8 mouse cellular contexts compared by ENCODE assay signal in the genomic region with DNA sequence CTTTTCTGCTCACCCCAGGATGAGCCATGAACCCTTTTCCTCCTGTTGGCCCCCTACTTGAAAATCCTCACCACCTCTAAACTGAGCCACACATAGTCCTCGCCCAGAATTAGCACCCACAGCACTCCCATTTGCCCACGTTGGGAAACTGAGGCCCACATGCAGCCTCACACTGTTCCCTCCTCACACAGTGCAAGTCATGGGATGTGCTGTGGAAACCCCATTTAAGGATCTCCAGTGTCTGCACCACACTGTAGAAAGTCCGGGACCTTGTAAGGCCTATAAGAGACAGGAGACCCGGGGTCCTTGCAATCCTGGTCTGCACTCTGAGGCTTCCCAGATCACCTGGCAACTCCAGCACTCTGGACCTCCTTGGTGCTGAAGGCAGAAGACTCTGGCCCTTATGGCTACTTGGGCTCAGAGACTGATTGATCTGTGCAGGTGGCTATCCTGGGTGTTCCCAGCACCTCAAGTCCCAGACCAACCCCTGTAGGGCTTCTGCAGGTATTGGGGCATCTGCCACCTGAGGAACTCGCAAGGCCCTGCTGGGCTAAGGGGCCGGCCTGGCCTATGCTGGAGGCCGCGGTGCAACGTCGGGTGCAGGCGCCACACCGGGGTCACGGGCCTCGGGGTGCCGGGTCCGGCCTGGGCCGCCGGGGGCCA. TPM values are rescaled to one million over a fixed set of nuclear protein-coding genes. Genes with fewer than 3 reads are reported as not detected.
A peak's percentile ranks its signal among the peaks of the same experiment; 100 is the strongest.
DNase-seq lines count a peak whose midpoint lies in the region; ATAC-seq lines count a peak whose summit lies in the region.

No protein-coding gene starts in this region.

- H3K36me3 ChIP-seq in lung, embryonic 15.5 days, result no peaks in the 10 kb centered on the region
- no peaks in the 10 kb centered on the region for H3K36me3 ChIP-seq in forebrain, embryonic 16.5 days (ENCODE audit: control insufficient read depth, insufficient read depth)
- no peaks in the 10 kb centered on the region for H3K36me3 ChIP-seq in liver, embryonic 11.5 days (ENCODE audit: control insufficient read depth, insufficient read depth, low read length)
- no peaks in the 10 kb centered on the region for H3K36me3 ChIP-seq in stomach, embryonic 15.5 days

- 23% methylated on average over 18 of the region's 18 CpGs for WGBS in lung, embryonic 15.5 days
- WGBS in forebrain, embryonic 16.5 days, result 15% methylated on average over 16 of the region's 18 CpGs
- WGBS in liver, embryonic 11.5 days, result 15% methylated on average over 18 of the region's 18 CpGs
- WGBS in stomach, embryonic 15.5 days, result 22% methylated on average over 18 of the region's 18 CpGs

- H3K9me3 ChIP-seq in lung, embryonic 15.5 days, result no peaks in the 10 kb centered on the region
- H3K9me3 ChIP-seq in forebrain, embryonic 16.5 days (ENCODE audit: control insufficient read depth, low read length), result no peaks in the 10 kb centered on the region
- no peaks in the 10 kb centered on the region for H3K9me3 ChIP-seq in liver, embryonic 11.5 days (ENCODE audit: control insufficient read depth, low read length)
- H3K9me3 ChIP-seq in stomach, embryonic 15.5 days, result no peaks in the 10 kb centered on the region

- DNase-seq in lung, postnatal 25 days (ENCODE audit: low spot score), result no peak
- DNase-seq in liver, embryonic 11.5 days (ENCODE audit: low spot score), result peak; percentile 51
- no peak for DNase-seq in left cerebral cortex, postnatal 25 days (ENCODE audit: low spot score in 2 of 2)
- no peak for DNase-seq in frontal cortex, postnatal 36 days (ENCODE audit: low spot score in 2 of 2)
- no peak for DNase-seq in thymus, postnatal 10 days (ENCODE audit: low spot score in 2 of 2)

- peak overlapping the region; percentile 50 for H3K4me3 ChIP-seq in lung, embryonic 15.5 days
- H3K4me3 ChIP-seq in forebrain, embryonic 16.5 days (replicated peaks; ENCODE audit: low read length), result peak overlapping the region; percentile 52
- peak overlapping the region; percentile 42 for H3K4me3 ChIP-seq in liver, embryonic 11.5 days (ENCODE audit: low read depth, low read length)
- peak overlapping the region; percentile 49 for H3K4me3 ChIP-seq in stomach, embryonic 15.5 days (replicated peaks)

- no peak overlapping the region for H3K27ac ChIP-seq in lung, embryonic 15.5 days
- peak overlapping the region; percentile 12; the same call in 1 of the 2 replicates for H3K27ac ChIP-seq in forebrain, embryonic 16.5 days (ENCODE audit: low read length)
- no peak overlapping the region for H3K27ac ChIP-seq in liver, embryonic 11.5 days (ENCODE audit: low read depth, low read length)
- no peak overlapping the region for H3K27ac ChIP-seq in stomach, embryonic 15.5 days

- H3K9ac ChIP-seq in lung, embryonic 15.5 days, result peak overlapping the region; percentile 58
- H3K9ac ChIP-seq in forebrain, embryonic 16.5 days (replicated peaks; ENCODE audit: low read depth, low read length), result peak overlapping the region; percentile 80
- H3K9ac ChIP-seq in liver, embryonic 11.5 days (ENCODE audit: low read depth, low read length), result peak overlapping the region; percentile 66
- H3K9ac ChIP-seq in stomach, embryonic 15.5 days, result peak overlapping the region; percentile 53

- ATAC-seq in lung, embryonic 15.5 days (ENCODE audit: borderline replicate concordance, extremely low read depth, low FRiP score, low TSS enrichment), result peak; percentile 37; the same call in 1 of the 2 replicates
- peak; percentile 52 for ATAC-seq in forebrain, embryonic 16.5 days
- no peak for ATAC-seq in liver, embryonic 11.5 days (replicated peaks; ENCODE audit: low FRiP score)
- peak; percentile 44; the same call in 1 of the 2 replicates for ATAC-seq in stomach, embryonic 15.5 days (ENCODE audit: insufficient read depth, low FRiP score, low read depth)

- intact Hi-C loops in left cerebral cortex, postnatal 25 days (cut with DNase I), result no loop called here

- peaks cover 17% of the 10 kb centered on the region; the same call in 1 of the 2 replicates for H3K27me3 ChIP-seq in lung, embryonic 15.5 days
- H3K27me3 ChIP-seq in forebrain, embryonic 16.5 days (replicated peaks; ENCODE audit: control insufficient read depth, insufficient read depth, low read length), result peaks cover 15% of the 10 kb centered on the region; the same call in 1 of the 2 replicates
- peaks cover 49% of the 10 kb centered on the region for H3K27me3 ChIP-seq in liver, embryonic 11.5 days (replicated peaks; ENCODE audit: control insufficient read depth, insufficient read depth, low read length)
- H3K27me3 ChIP-seq in stomach, embryonic 15.5 days (replicated peaks), result no peaks in the 10 kb centered on the region

- peaks cover 16% of the 10 kb centered on the region for H3K4me1 ChIP-seq in lung, embryonic 15.5 days
- peaks cover 22% of the 10 kb centered on the region for H3K4me1 ChIP-seq in forebrain, embryonic 16.5 days (replicated peaks; ENCODE audit: control insufficient read depth, insufficient read depth, low read length)
- peaks cover 2% of the 10 kb centered on the region for H3K4me1 ChIP-seq in liver, embryonic 11.5 days (replicated peaks; ENCODE audit: control insufficient read depth, insufficient read depth, low read length)
- peaks cover 10% of the 10 kb centered on the region for H3K4me1 ChIP-seq in stomach, embryonic 15.5 days

- H3K4me2 ChIP-seq in lung, embryonic 15.5 days, result peak overlapping the region; percentile 95
- peak overlapping the region; percentile 78 for H3K4me2 ChIP-seq in forebrain, embryonic 16.5 days (ENCODE audit: low read length)
- H3K4me2 ChIP-seq in liver, embryonic 11.5 days, result peak overlapping the region; percentile 55
- H3K4me2 ChIP-seq in stomach, embryonic 15.5 days, result peak overlapping the region; percentile 89

RNA-seq across cellular contexts. Expression of a gene that starts 23.5 kb away (rescaled TPM):
- 553 and 555 TPM in 2 replicates for polyA plus RNA-seq in lung, embryonic 15.5 days (2015; fragmentation: Nextera tagmentation; extraction: Ambion mirVana)
- polyA plus RNA-seq in forebrain, embryonic 16.5 days (2015; fragmentation: Nextera tagmentation; extraction: Ambion mirVana), result 96.6 and 138 TPM in 2 replicates
- 572 and 617 TPM in 2 replicates for polyA plus RNA-seq in liver, embryonic 11.5 days (2014; fragmentation: Nextera tagmentation; extraction: Ambion mirVana)
- 768 and 804 TPM in 2 replicates for polyA plus RNA-seq in stomach, embryonic 15.5 days (2015; fragmentation: Nextera tagmentation; extraction: Ambion mirVana)
- 10 to 100 TPM; 10.7 to 11.4 TPM for total RNA-seq in left cerebral cortex, postnatal 25 days (2021)

RNA-seq across cellular contexts. Expression of a gene that starts 36.2 kb away (rescaled TPM):
- 1.9 and 2.4 TPM in 2 replicates for polyA plus RNA-seq in lung, embryonic 15.5 days (2015; fragmentation: Nextera tagmentation; extraction: Ambion mirVana)
- polyA plus RNA-seq in forebrain, embryonic 16.5 days (2015; fragmentation: Nextera tagmentation; extraction: Ambion mirVana), result 0.42 and 0.54 TPM in 2 replicates
- 2.8 and 5.2 TPM in 2 replicates for polyA plus RNA-seq in liver, embryonic 11.5 days (2014; fragmentation: Nextera tagmentation; extraction: Ambion mirVana)
- 9.2 and 11.7 TPM in 2 replicates for polyA plus RNA-seq in stomach, embryonic 15.5 days (2015; fragmentation: Nextera tagmentation; extraction: Ambion mirVana)
- total RNA-seq in left cerebral cortex, postnatal 25 days (2021), result under 1 TPM in 1 of 2 experiments, not detected in 1; 0.78 TPM
